Mouse (Mus musculus): ENCODE measurements around the gene Sh2b1. TPM values are rescaled to one million over a fixed set of nuclear protein-coding genes. Genes with fewer than 3 reads are reported as not detected.
"Not testable (repeated sequence)": the region's sequence is repeated elsewhere in the genome, so short reads cannot be mapped to it uniquely, and the experiment has no call there.

Gene Sh2b1
- 35.9 and 58.3 TPM in 2 replicates for total RNA-seq (2014; fragmentation: Nextera tagmentation)
- total RNA-seq (2017), result 15.6 and 17.3 TPM in 2 replicates

GRCm38 (mm10) chr7:126474993-126475581, at the start of gene Sh2b1:
Gene Sh2b1 (minus strand): TSS chr7:126475424.
- ATAC-seq (replicated peaks; ENCODE audit: poor library complexity, severe bottlenecking), result peak; percentile 58

- no peak for ATAC-seq (replicated peaks; ENCODE audit: poor library complexity, severe bottlenecking)
These were observed 48.1 kb upstream of the Sh2b1 start for GRCm38 (mm10) chr7:126523316-126523715.

- ATAC-seq (replicated peaks; ENCODE audit: poor library complexity, severe bottlenecking), result no peak
These were observed 44.3 kb upstream of the Sh2b1 start for GRCm38 (mm10) chr7:126519513-126519912.

- ATAC-seq (replicated peaks; ENCODE audit: poor library complexity, severe bottlenecking), result no peak
These were observed 43.2 kb upstream of the Sh2b1 start for GRCm38 (mm10) chr7:126518261-126518941.

- no peak for ATAC-seq (replicated peaks; ENCODE audit: poor library complexity, severe bottlenecking)
These were observed 36.1 kb upstream of the Sh2b1 start for GRCm38 (mm10) chr7:126511287-126511686.

- no peak for ATAC-seq (replicated peaks; ENCODE audit: poor library complexity, severe bottlenecking)
These were observed 32.0 kb upstream of the Sh2b1 start for GRCm38 (mm10) chr7:126507126-126507778.

GRCm38 (mm10) chr7:126504913-126505312, 29.7 kb upstream of the Sh2b1 start:
- ATAC-seq (replicated peaks; ENCODE audit: poor library complexity, severe bottlenecking), result no peak

- ATAC-seq (replicated peaks; ENCODE audit: poor library complexity, severe bottlenecking), result peak; percentile 72
These were observed 28.2 kb upstream of the Sh2b1 start, which contains the start of gene Atxn2l for GRCm38 (mm10) chr7:126503273-126503878. Gene Atxn2l (minus strand): TSS chr7:126503437.

- no peak for ATAC-seq (replicated peaks; ENCODE audit: poor library complexity, severe bottlenecking)
These were observed 27.5 kb upstream of the Sh2b1 start for GRCm38 (mm10) chr7:126502751-126503150.

- ATAC-seq (replicated peaks; ENCODE audit: poor library complexity, severe bottlenecking), result peak; percentile 74
These were observed 27.0 kb upstream of the Sh2b1 start for GRCm38 (mm10) chr7:126502023-126502741.

GRCm38 (mm10) chr7:126501684-126502022, 26.4 kb upstream of the Sh2b1 start:
- no peak for ATAC-seq (replicated peaks; ENCODE audit: poor library complexity, severe bottlenecking)

GRCm38 (mm10) chr7:126499416-126499815, 24.2 kb upstream of the Sh2b1 start:
- no peak for ATAC-seq (replicated peaks; ENCODE audit: poor library complexity, severe bottlenecking)

- no peak for ATAC-seq (replicated peaks; ENCODE audit: poor library complexity, severe bottlenecking)
These were observed 22.7 kb upstream of the Sh2b1 start for GRCm38 (mm10) chr7:126497966-126498365.

GRCm38 (mm10) chr7:126496475-126496874, 21.3 kb upstream of the Sh2b1 start:
- ATAC-seq (replicated peaks; ENCODE audit: poor library complexity, severe bottlenecking), result no peak

GRCm38 (mm10) chr7:126494120-126494519, 18.9 kb upstream of the Sh2b1 start:
- peak; percentile 23; the same call in 1 of the 2 replicates for ATAC-seq (replicated peaks; ENCODE audit: poor library complexity, severe bottlenecking)

- no peak for ATAC-seq (replicated peaks; ENCODE audit: poor library complexity, severe bottlenecking)
These were observed 16.7 kb upstream of the Sh2b1 start for GRCm38 (mm10) chr7:126491973-126492372.

GRCm38 (mm10) chr7:126491005-126491404, 15.8 kb upstream of the Sh2b1 start:
- no peak for ATAC-seq (replicated peaks; ENCODE audit: poor library complexity, severe bottlenecking)

GRCm38 (mm10) chr7:126487617-126488385, 12.6 kb upstream of the Sh2b1 start:
- not testable (repeated sequence) for ATAC-seq (replicated peaks; ENCODE audit: poor library complexity, severe bottlenecking)

- ATAC-seq (replicated peaks; ENCODE audit: poor library complexity, severe bottlenecking), result peak; percentile 82
These were observed 11.8 kb upstream of the Sh2b1 start, which contains the start of gene Tufm for GRCm38 (mm10) chr7:126487052-126487483. Gene Tufm (plus strand): TSS chr7:126487361.
